Comparison of ENCODE assay signal across 20 mouse cellular contexts in the genomic region with DNA sequence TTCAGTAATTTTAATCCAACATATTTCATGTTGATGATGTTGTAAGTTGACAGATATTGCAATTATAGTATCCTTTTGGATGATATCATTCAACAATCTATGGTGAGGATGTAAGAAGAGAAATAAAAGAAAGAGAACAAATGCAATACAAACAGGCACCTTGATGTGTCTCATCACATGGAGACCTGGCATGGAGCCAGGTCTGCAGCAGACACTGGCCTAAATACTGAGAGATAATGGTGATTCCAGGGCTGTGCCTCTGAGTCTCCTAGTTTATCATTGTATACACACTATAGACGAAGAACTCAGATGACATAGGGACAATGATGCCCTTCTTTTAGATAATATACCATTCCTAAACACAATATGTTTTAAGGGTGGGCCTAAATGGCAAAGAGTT.
"Had no signal": no experiment of that assay in that cellular context is flagged by ENCODE, and none has a peak within 500 bp of the region (broad histone marks: within the 10 kb centered on the region; RNA-seq: fewer than 3 reads in every experiment).

No protein-coding gene starts in this region.

- H3K4me1 ChIP-seq: kidney, embryonic 15.5 days; limb, embryonic 10.5 days; limb, embryonic 13.5 days; liver, embryonic 13.5 days; neural tube, embryonic 13.5 days had no signal

- DNase-seq: kidney, adult 11 months; kidney, adult 8-10 months; kidney, postnatal 10 days; kidney, postnatal 36 days; layer of hippocampus, postnatal 36 days; liver, embryonic 13.5 days; lung, adult 2 months; lung, postnatal 14 days; lung, postnatal 4 days; midbrain, embryonic 14.5 days; right cerebral cortex, postnatal 25 days; spleen, adult 18-20 months; thymus, adult 18-20 months; thymus, postnatal 36 days had no signal

- H3K4me3 ChIP-seq: kidney, embryonic 15.5 days; left cerebral cortex, adult 2 months; limb, embryonic 10.5 days; limb, embryonic 13.5 days; liver, embryonic 13.5 days; myocyte; neural tube, embryonic 13.5 days had no signal

- H3K27ac ChIP-seq: kidney, embryonic 15.5 days; left cerebral cortex, adult 2 months; limb, embryonic 10.5 days; limb, embryonic 13.5 days; liver, embryonic 13.5 days; neural tube, embryonic 13.5 days had no signal

- H3K27me3 ChIP-seq: kidney, embryonic 15.5 days; limb, embryonic 13.5 days; liver, embryonic 13.5 days; neural tube, embryonic 13.5 days had no signal
